Mouse (Mus musculus): ENCODE measurements around the gene Zmym4.
"Not testable (repeated sequence)": the region's sequence is repeated elsewhere in the genome, so short reads cannot be mapped to it uniquely, and the experiment has no call there.

GRCm38 (mm10) chr4:127015294-127015993, 47.5 kb upstream of the Zmym4 start:
- peak; percentile 63 for TF ChIP-seq CTCF (conservative IDR thresholded peaks at IDR 0.05; ENCODE audit: low read length)
- TF ChIP-seq POU5F1, NANOG (IDR thresholded peaks at IDR 0.05; ENCODE audit: borderline replicate concordance, low read length): not testable (repeated sequence)

All from E14TG2a.4 (cell line).